Mouse (Mus musculus) spleen, postnatal 4 days (tissue): ENCODE measurements around the gene Tcf3.

Source experiments
- DNase-seq, 2 experiments: peaks; one replicate each; pipeline ENCODE4 v3.0.0; 2022; ENCODE audit warnings: low spot score in 2 of 2

The Tcf3 gene

GRCm38 (mm10) chr10:80437973-80438372, 4.5 kb upstream of the Tcf3 start:
- DNase-seq: no peak

GRCm38 (mm10) chr10:80436276-80436675, 2.8 kb upstream of the Tcf3 start:
- peak; percentile 71 to 80 for DNase-seq

- DNase-seq: peak; percentile 70 to 77
These were observed 2.3 kb upstream of the Tcf3 start for GRCm38 (mm10) chr10:80435764-80436163.

GRCm38 (mm10) chr10:80434823-80435222, 1.4 kb upstream of the Tcf3 start:
- no peak for DNase-seq

- no peak for DNase-seq
These were observed 766 bp upstream of the Tcf3 start for GRCm38 (mm10) chr10:80434233-80434592.

GRCm38 (mm10) chr10:80432936-80433512, 423 bp downstream of the Tcf3 start:
- peak in 1 of 2 experiments; percentile 83 for DNase-seq

- no peak for DNase-seq
These were observed 1.1 kb downstream of the Tcf3 start for GRCm38 (mm10) chr10:80432387-80432785.

- no peak for DNase-seq
These were observed 1.7 kb downstream of the Tcf3 start for GRCm38 (mm10) chr10:80431570-80432386.

GRCm38 (mm10) chr10:80430375-80430980, 3.0 kb downstream of the Tcf3 start:
- no peak for DNase-seq

- DNase-seq: no peak
These were observed 3.6 kb downstream of the Tcf3 start for GRCm38 (mm10) chr10:80429800-80430199.

- no peak for DNase-seq
These were observed 8.4 kb downstream of the Tcf3 start for GRCm38 (mm10) chr10:80425041-80425440.

- peak; percentile 89 to 91 for DNase-seq
These were observed 9.9 kb downstream of the Tcf3 start for GRCm38 (mm10) chr10:80423562-80423961.

GRCm38 (mm10) chr10:80421651-80422472, 11.6 kb downstream of the Tcf3 start:
- peak; percentile 79 to 85 for DNase-seq

- DNase-seq: peak in 1 of 2 experiments; percentile 31
These were observed 12.2 kb downstream of the Tcf3 start for GRCm38 (mm10) chr10:80421208-80421607.

GRCm38 (mm10) chr10:80420729-80421128, 12.7 kb downstream of the Tcf3 start:
- peak in 1 of 2 experiments; percentile 13 for DNase-seq

- peak in 1 of 2 experiments; percentile 64 for DNase-seq
These were observed 14.0 kb downstream of the Tcf3 start for GRCm38 (mm10) chr10:80419419-80419818.

- DNase-seq: peak; percentile 76 to 83
These were observed 15.1 kb downstream of the Tcf3 start for GRCm38 (mm10) chr10:80418311-80418710.

- no peak for DNase-seq
These were observed 15.6 kb downstream of the Tcf3 start for GRCm38 (mm10) chr10:80417841-80418240.

GRCm38 (mm10) chr10:80417371-80417770, 16.1 kb downstream of the Tcf3 start:
- DNase-seq: no peak

- no peak for DNase-seq
These were observed 17.9 kb downstream of the Tcf3 start for GRCm38 (mm10) chr10:80415566-80415965.

GRCm38 (mm10) chr10:80412656-80413541, 20.5 kb downstream of the Tcf3 start:
- DNase-seq: no peak
